Mouse (Mus musculus) olfactory bulb, adult 2 months (tissue): ENCODE results near the gene Glrp1.

Source experiments
- CTCF ChIP-seq: fragments of 200-500 bp; IDR thresholded peaks from 2 replicates; pipeline ENCODE4 v1.5.1; 2012; ENCODE audit warnings: low read depth, mild to moderate bottlenecking, low read length, moderate library complexity; ENCODE audit not compliant: insufficient read depth
- POLR2A ChIP-seq: fragments of 200-500 bp; IDR thresholded peaks from 2 replicates; pipeline ENCODE4 v1.6.1; 2012; ENCODE audit warnings: mild to moderate bottlenecking, low read depth, low read length, moderate library complexity; ENCODE audit not compliant: insufficient read depth

- TF ChIP-seq CTCF (no peak), POLR2A (no peak)
Observed at GRCm38 (mm10) chr1:88472258-88472657, 37.6 kb downstream of the Glrp1 start.
